Mouse (Mus musculus): ENCODE results near the gene Apobec1. TPM values are rescaled to one million over a fixed set of nuclear protein-coding genes. Genes with fewer than 3 reads are reported as not detected.
A peak's percentile ranks its signal among the peaks of the same experiment; 100 is the strongest.
"Not testable (repeated sequence)": the region's sequence is repeated elsewhere in the genome, so short reads cannot be mapped to it uniquely, and the experiment has no call there.

Gene Apobec1
- polyA plus RNA-seq, 1 experiment from 2014 or later: 4.4 TPM

DNA sequence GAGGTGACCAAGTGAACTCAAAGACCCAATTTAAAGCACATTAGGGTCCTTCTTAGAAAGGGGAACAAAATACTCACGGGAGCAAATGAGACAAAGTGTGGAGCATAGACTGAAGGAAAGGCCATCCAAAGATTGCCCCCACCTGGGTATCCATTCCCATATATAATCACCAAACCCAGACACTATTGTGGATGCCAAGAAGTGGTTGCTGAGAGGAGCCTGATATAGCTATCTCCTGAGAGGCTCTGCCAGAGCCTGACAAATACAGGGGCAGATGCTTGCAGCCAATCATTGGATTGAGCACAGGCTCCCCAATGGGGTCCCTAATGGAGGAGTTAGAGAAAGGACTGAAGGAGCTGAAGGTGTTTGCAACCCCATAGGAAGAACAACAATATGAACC, 27.2 kb downstream of the Apobec1 start:
- not testable (repeated sequence) for H3K27me3 ChIP-seq (replicated peaks; ENCODE audit: control insufficient read depth, insufficient read depth, low read length); H3K9me3 ChIP-seq (ENCODE audit: control insufficient read depth, low read length); H3K36me3 ChIP-seq (ENCODE audit: control insufficient read depth, insufficient read depth); ATAC-seq; H3K9ac ChIP-seq (replicated peaks; ENCODE audit: low read depth, low read length); H3K27ac ChIP-seq (ENCODE audit: low read length); H3K4me2 ChIP-seq (ENCODE audit: low read length); H3K4me1 ChIP-seq (replicated peaks; ENCODE audit: control insufficient read depth, insufficient read depth, low read length); H3K4me3 ChIP-seq (replicated peaks; ENCODE audit: low read length)
- WGBS: 81% methylated on average over 1 of the region's 1 CpGs

DNA sequence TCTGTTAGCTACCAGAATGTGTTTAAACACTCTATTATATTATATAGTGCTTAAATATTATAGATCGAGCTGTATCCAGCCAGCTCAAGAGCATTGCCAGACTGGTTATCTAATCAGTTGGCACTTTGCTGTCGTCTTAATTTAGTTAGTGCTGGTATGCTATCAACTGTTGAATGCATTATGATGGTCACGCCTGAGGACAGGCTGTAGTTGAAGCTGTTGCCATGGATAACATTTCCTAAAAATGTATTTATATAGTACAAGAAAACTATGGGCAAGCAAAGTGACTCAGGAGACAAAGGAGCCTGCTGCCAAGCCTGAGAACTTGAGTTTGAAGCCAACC, 30.7 kb downstream of the Apobec1 start:
- no peak overlapping the region for H3K4me3 ChIP-seq (replicated peaks; ENCODE audit: low read length)
- no peaks in the 10 kb centered on the region for H3K36me3 ChIP-seq (ENCODE audit: control insufficient read depth, insufficient read depth)
- no peak overlapping the region for H3K27ac ChIP-seq (ENCODE audit: low read length)
- H3K9ac ChIP-seq (replicated peaks; ENCODE audit: low read depth, low read length): no peak overlapping the region
- H3K4me2 ChIP-seq (ENCODE audit: low read length): no peak overlapping the region
- H3K4me1 ChIP-seq (replicated peaks; ENCODE audit: control insufficient read depth, insufficient read depth, low read length): no peaks in the 10 kb centered on the region
- no peak for ATAC-seq
- 88% methylated on average over 3 of the region's 3 CpGs for WGBS
- H3K27me3 ChIP-seq (replicated peaks; ENCODE audit: control insufficient read depth, insufficient read depth, low read length): no peaks in the 10 kb centered on the region
- no peaks in the 10 kb centered on the region for H3K9me3 ChIP-seq (ENCODE audit: control insufficient read depth, low read length)

DNA sequence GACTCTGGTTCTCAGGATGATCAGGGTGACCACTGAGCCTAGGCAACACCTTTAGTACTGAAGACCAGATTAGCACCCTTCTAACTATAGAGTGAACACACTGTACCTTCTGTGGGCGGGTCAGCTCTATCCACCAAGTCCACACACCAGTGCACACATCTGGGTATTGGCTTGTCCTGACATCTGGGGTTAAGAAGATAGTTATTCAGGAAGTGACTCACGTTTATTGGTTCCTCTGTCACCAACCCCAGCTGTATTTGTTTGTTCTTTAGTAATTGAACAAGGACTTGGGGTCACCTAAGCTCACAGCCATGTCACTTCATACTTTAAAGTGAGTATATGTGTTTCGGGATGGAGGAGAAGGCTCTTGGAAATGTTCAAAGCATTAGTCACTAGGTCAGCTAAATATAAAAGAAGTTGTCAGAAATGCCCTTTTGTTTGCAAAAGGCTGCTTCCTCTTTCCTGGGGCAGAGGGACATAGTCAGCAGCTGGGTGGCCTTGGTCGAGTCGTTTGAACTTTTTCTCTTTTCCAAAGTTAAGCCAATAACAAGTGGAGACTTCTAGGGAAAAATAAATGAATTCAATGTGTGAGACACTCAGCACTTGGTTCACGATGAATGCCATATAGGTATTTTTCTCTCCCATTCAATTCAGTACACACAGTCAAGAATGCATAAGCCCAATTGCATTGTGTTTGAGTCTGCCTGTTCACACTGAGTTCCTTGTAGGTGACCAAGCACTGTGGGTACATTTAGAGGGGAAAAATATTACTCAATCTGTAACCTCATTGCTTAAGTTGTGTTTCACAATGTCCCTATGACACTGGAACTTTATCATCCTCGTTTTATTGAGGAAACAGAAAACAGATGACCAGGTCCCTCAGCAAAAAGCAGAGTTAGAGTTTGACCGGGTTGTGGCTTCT, 31.3 kb downstream of the Apobec1 start:
- Histone ChIP-seq H3K9ac (replicated peaks; ENCODE audit: low read depth, low read length) (no peak overlapping the region), H3K4me3 (replicated peaks; ENCODE audit: low read length) (no peak overlapping the region), H3K36me3 (ENCODE audit: control insufficient read depth, insufficient read depth) (no peaks in the 10 kb centered on the region), H3K4me1 (replicated peaks; ENCODE audit: control insufficient read depth, insufficient read depth, low read length) (no peaks in the 10 kb centered on the region), H3K27ac (ENCODE audit: low read length) (no peak overlapping the region), H3K27me3 (replicated peaks; ENCODE audit: control insufficient read depth, insufficient read depth, low read length) (no peaks in the 10 kb centered on the region), H3K4me2 (ENCODE audit: low read length) (no peak overlapping the region), H3K9me3 (ENCODE audit: control insufficient read depth, low read length) (no peaks in the 10 kb centered on the region)
- 74% methylated on average over 8 of the region's 8 CpGs for WGBS
- no peak for ATAC-seq

DNA sequence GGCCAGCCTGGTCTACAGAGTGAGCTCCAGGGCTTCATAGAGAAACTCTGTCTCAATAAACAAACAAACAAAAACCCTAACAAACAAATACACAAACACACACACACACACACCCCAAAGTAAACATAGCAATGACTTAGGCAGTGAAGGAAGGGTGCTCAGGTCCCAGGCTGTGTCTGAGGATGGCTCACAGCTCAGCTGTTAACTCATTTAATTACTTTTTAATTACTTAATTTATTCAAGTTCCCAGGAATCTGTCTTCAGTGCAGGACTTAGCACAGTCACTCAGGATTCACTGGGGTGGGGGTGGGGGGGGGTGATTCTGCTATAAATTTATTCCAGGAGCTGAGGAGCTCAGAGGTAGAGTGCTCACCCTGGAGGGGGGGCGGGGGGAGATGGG, 32.5 kb downstream of the Apobec1 start:
- ATAC-seq: no peak
- H3K4me1 ChIP-seq (replicated peaks; ENCODE audit: control insufficient read depth, insufficient read depth, low read length): no peaks in the 10 kb centered on the region
- H3K27me3 ChIP-seq (replicated peaks; ENCODE audit: control insufficient read depth, insufficient read depth, low read length): no peaks in the 10 kb centered on the region
- H3K4me2 ChIP-seq (ENCODE audit: low read length): no peak overlapping the region
- H3K4me3 ChIP-seq (replicated peaks; ENCODE audit: low read length): no peak overlapping the region
- WGBS: 80% methylated on average over 1 of the region's 1 CpGs
- no peaks in the 10 kb centered on the region for H3K36me3 ChIP-seq (ENCODE audit: control insufficient read depth, insufficient read depth)
- H3K27ac ChIP-seq (ENCODE audit: low read length): no peak overlapping the region
- H3K9me3 ChIP-seq (ENCODE audit: control insufficient read depth, low read length): no peaks in the 10 kb centered on the region
- H3K9ac ChIP-seq (replicated peaks; ENCODE audit: low read depth, low read length): no peak overlapping the region

DNA sequence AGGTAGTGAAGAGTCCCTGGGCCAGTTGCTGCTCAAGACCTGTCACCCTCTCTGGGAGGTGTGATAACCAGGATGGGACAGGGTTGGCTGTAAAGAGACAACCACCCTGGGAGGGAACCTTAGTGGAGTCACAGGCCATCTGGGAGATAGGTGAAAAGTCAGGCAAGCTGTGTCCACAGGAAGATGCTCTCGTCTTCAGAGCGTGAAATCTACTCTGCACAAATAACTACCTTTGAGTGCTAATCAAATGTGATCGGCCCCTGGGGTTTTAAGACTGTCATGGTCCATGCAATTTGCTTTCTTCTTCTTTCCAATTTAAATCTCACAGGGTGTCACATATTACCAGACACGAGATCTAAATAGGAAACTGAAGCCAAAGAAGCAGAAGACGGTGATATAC, 33.1 kb downstream of the Apobec1 start:
- ATAC-seq: no peak
- Histone ChIP-seq H3K27me3 (replicated peaks; ENCODE audit: control insufficient read depth, insufficient read depth, low read length) (no peaks in the 10 kb centered on the region), H3K4me3 (replicated peaks; ENCODE audit: low read length) (no peak overlapping the region), H3K4me1 (replicated peaks; ENCODE audit: control insufficient read depth, insufficient read depth, low read length) (no peaks in the 10 kb centered on the region), H3K4me2 (ENCODE audit: low read length) (no peak overlapping the region), H3K9me3 (ENCODE audit: control insufficient read depth, low read length) (no peaks in the 10 kb centered on the region), H3K36me3 (ENCODE audit: control insufficient read depth, insufficient read depth) (no peaks in the 10 kb centered on the region), H3K9ac (replicated peaks; ENCODE audit: low read depth, low read length) (no peak overlapping the region), H3K27ac (ENCODE audit: low read length) (no peak overlapping the region)
- 67% methylated on average over 5 of the region's 5 CpGs for WGBS

DNA sequence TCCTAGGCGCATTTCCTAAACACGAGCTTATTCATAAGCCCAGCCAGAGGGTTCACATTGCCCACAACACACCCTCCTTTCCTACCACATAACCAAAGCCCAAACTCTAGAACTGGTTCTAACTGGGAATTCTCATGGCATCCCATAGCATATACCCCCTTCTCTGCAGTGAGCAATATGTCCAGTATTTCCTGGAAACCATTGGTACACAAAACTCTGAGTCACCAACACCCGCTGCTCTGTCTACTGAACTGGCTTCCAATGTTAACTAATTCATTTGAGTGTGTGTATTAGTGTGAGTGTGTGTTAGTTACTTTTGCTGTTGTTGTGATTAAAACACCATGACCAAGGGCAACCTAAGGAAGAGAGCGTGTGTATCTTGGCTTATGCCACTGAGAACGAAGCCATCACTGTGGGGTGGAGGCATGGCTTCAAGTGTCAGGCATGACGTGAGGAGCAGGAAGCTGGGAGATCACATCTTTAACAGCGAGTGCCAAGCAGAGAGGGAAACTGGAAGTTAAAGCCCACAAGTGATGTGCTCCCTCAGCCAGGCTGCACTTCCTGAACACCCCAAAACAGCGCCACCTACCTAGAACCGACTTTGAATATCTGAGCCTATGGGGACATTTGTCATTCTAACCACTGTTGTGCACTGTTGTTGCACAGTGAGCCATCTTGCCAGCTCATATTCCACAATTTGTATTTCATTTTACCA, 37.0 kb downstream of the Apobec1 start:
- no peak overlapping the region for H3K27ac ChIP-seq (ENCODE audit: low read length)
- WGBS: 92% methylated on average over 9 of the region's 9 CpGs
- no peak for ATAC-seq

DNA sequence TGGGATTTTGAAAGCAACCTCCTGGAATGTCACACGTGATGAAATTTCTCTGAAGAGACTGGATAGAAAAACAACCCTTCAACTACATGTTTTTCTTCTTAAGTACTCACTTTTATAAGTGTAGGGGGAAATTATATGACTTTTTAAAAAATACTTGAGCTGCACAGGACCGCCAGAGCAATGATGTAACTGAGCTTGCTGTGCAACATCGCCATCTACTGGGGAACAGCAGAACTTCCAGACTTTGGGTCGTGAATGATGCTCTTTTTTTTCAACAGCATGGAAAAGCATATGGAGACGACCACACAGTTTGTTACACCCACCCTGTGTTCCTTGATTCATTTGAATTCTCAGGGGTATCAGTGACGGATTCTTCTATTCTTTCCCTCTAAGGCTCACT, 39.8 kb downstream of the Apobec1 start:
- Histone ChIP-seq H3K4me2 (ENCODE audit: low read length) (peak overlapping the region; percentile 57), H3K9ac (replicated peaks; ENCODE audit: low read depth, low read length) (peak overlapping the region; percentile 51)
- peak; percentile 65 for ATAC-seq

More for the DNA sequence above, 37.0 kb downstream of the Apobec1 start:
- Histone ChIP-seq H3K4me2 (ENCODE audit: low read length) (no peak overlapping the region), H3K9me3 (ENCODE audit: control insufficient read depth, low read length) (no peaks in the 10 kb centered on the region), H3K27me3 (replicated peaks; ENCODE audit: control insufficient read depth, insufficient read depth, low read length) (no peaks in the 10 kb centered on the region), H3K36me3 (ENCODE audit: control insufficient read depth, insufficient read depth) (no peaks in the 10 kb centered on the region), H3K9ac (replicated peaks; ENCODE audit: low read depth, low read length) (no peak overlapping the region), H3K4me3 (replicated peaks; ENCODE audit: low read length) (no peak overlapping the region), H3K4me1 (replicated peaks; ENCODE audit: control insufficient read depth, insufficient read depth, low read length) (peaks cover 5% of the 10 kb centered on the region)

DNA sequence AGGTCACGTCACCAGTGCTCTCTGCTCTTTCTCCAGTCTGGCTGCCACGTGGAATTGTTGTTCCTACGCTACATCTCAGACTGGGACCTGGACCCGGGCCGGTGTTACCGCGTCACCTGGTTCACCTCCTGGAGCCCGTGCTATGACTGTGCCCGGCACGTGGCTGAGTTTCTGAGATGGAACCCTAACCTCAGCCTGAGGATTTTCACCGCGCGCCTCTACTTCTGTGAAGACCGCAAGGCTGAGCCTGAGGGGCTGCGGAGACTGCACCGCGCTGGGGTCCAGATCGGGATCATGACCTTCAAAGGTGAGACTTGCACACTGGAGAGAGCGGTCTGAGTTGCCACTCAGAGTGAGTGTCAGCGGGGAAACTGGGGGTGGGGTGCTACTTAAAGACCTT, 41.2 kb downstream of the Apobec1 start:
- Histone ChIP-seq H3K36me3 (ENCODE audit: control insufficient read depth, insufficient read depth) (no peaks in the 10 kb centered on the region), H3K9me3 (ENCODE audit: control insufficient read depth, low read length) (no peaks in the 10 kb centered on the region), H3K9ac (replicated peaks; ENCODE audit: low read depth, low read length) (0 out of 2 replicates have a peak overlapping the region, but pooled peaks have one; percentile 19), H3K4me3 (replicated peaks; ENCODE audit: low read length) (no peak overlapping the region), H3K4me1 (replicated peaks; ENCODE audit: control insufficient read depth, insufficient read depth, low read length) (peaks cover 12% of the 10 kb centered on the region), H3K4me2 (ENCODE audit: low read length) (no peak overlapping the region), H3K27me3 (replicated peaks; ENCODE audit: control insufficient read depth, insufficient read depth, low read length) (no peaks in the 10 kb centered on the region), H3K27ac (ENCODE audit: low read length) (no peak overlapping the region)
- 88% methylated on average over 20 of the region's 20 CpGs for WGBS
- peak; percentile 5 for ATAC-seq

More for the DNA sequence above, 39.8 kb downstream of the Apobec1 start:
- Histone ChIP-seq H3K36me3 (ENCODE audit: control insufficient read depth, insufficient read depth) (no peaks in the 10 kb centered on the region), H3K27me3 (replicated peaks; ENCODE audit: control insufficient read depth, insufficient read depth, low read length) (no peaks in the 10 kb centered on the region), H3K27ac (ENCODE audit: low read length) (no peak overlapping the region), H3K4me3 (replicated peaks; ENCODE audit: low read length) (peak overlapping the region; percentile 36), H3K9me3 (ENCODE audit: control insufficient read depth, low read length) (no peaks in the 10 kb centered on the region), H3K4me1 (replicated peaks; ENCODE audit: control insufficient read depth, insufficient read depth, low read length) (peaks cover 8% of the 10 kb centered on the region)
- 4% methylated on average over 6 of the region's 6 CpGs for WGBS

DNA sequence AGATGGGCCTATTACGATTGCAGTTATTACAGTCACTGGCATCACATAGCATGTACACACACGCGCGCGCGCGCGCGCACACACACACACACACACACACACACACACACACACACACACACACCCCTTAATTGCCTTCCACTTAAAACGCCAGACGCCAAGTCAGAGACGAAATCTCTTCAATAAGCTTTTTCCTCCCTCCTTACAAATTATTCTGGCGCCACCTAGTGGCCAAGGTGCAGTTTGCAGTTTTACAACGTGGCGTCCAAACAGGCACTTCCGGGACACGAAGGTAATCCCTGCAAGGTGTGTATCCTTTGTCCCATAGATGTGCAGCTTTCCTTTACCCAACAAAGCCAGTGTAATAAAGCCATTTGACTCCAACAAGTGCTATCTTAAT, 41.8 kb downstream of the Apobec1 start:
- Histone ChIP-seq H3K4me1 (replicated peaks; ENCODE audit: control insufficient read depth, insufficient read depth, low read length) (peaks cover 12% of the 10 kb centered on the region), H3K27ac (ENCODE audit: low read length) (no peak overlapping the region), H3K9ac (replicated peaks; ENCODE audit: low read depth, low read length) (0 out of 2 replicates have a peak overlapping the region, but pooled peaks have one; percentile 19), H3K4me2 (ENCODE audit: low read length) (peak overlapping the region; percentile 42), H3K9me3 (ENCODE audit: control insufficient read depth, low read length) (no peaks in the 10 kb centered on the region), H3K36me3 (ENCODE audit: control insufficient read depth, insufficient read depth) (no peaks in the 10 kb centered on the region), H3K27me3 (replicated peaks; ENCODE audit: control insufficient read depth, insufficient read depth, low read length) (no peaks in the 10 kb centered on the region), H3K4me3 (replicated peaks; ENCODE audit: low read length) (peak overlapping the region; percentile 20)
- ATAC-seq: peak; percentile 27
- WGBS: 3% methylated on average over 17 of the region's 17 CpGs
